Mouse (Mus musculus): ENCODE data around the gene Phf19. TPM values are rescaled to one million over a fixed set of nuclear protein-coding genes. Genes with fewer than 3 reads are reported as not detected.

Phf19 gene
- not detected for polyA plus RNA-seq (2014; fragmentation: Illumina TruSeq; extraction: RNeasy Lipid Tissue Mini Kit (QIAGEN cat#74804); ENCODE audit: low read depth, low replicate concordance)

DNA sequence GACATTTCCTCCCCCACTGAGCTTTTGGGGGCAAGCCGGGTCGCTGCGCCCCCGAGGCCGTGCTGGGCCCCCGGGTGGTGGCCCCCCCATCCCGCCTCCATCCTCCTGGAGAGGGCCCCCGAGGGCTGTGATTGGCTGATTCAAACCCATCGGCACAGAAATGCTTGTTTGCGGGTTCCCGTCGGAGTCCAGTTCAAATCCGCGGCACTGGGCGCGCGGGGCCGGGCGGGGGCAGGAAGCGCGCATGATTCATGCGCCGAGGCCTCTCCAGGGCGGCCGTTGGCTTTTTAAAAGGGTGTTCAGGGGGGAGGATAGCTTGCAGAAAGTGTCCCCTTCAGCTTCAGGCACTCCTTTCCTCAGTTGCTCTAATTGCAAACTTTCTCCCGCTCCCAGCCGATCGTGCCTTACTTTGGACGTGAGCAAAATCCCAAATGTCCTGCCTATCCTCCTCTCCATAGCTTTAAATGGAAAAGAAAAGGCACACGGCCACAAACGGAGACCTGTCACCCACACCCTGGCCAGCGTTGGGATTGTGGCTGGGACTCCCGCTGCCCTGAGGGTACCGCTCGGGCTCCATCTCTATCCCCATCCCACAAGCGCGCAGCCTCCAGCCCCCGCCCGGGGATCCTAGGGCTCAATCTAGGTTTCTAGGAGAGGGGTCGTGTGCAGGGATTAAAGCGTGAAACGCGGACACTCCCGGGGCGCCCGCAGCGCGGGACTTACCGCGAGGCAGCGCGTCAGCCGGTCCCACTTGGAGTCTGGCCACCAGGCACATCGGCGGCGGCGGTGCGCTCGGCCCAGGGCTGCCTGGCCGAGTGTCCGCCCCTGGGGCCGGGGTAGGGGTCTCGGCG is at the start of gene Phf19:
Gene Phf19 (minus strand): TSS at position 809 of the 851 bp plus-strand sequence.

GRCm38 (mm10) chr2:34961481-34962036 is 47.7 kb upstream of the Phf19 start, which contains the start of gene Traf1:
Traf1 (minus strand) TSS chr2:34961772.

GRCm38 (mm10) chr2:34874816-34875345 is 38.9 kb downstream of the Phf19 start, which contains the start of gene Psmd5:
Psmd5 (minus strand) TSS chr2:34874968.

DNA sequence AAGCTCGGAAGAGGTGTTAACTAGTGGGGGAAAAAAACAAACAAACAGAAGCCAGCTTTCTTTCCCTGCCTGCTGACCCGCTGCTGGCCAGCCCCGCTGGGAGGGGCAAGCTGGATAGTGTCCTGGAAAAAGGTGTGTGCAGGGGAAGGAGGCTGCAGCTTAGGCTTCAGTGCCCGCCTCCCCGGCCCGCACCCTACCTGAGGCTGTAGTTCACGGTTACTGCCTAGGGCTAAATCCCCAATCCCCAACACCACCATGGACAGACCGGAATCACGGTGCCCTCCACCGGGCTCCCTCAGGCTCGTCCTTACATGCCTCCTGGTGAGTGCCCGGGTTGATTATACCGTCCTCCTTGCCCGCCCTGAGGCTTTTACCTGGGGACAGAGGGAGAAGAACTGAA is 39.6 kb downstream of the Phf19 start, which contains the start of gene Cutal:
Gene Cutal (plus strand): TSS at position 126 of the 400 bp plus-strand sequence.

Other genes starting within 250 kb of the Phf19 start
- 40.8 TPM for gene Gapvd1, start 158.8 kb downstream of the Phf19 start, polyA plus RNA-seq (2014; fragmentation: Illumina TruSeq; extraction: RNeasy Lipid Tissue Mini Kit (QIAGEN cat#74804); ENCODE audit: low read depth, low replicate concordance)
- gene Hspa5, start 142.1 kb downstream of the Phf19 start, polyA plus RNA-seq (2014; fragmentation: Illumina TruSeq; extraction: RNeasy Lipid Tissue Mini Kit (QIAGEN cat#74804); ENCODE audit: low read depth, low replicate concordance), result 1,091 TPM
- 8.0 TPM for gene Rabepk, start 114.1 kb downstream of the Phf19 start, polyA plus RNA-seq (2014; fragmentation: Illumina TruSeq; extraction: RNeasy Lipid Tissue Mini Kit (QIAGEN cat#74804); ENCODE audit: low read depth, low replicate concordance)
- gene Fbxw2, start 87.7 kb downstream of the Phf19 start, polyA plus RNA-seq (2014; fragmentation: Illumina TruSeq; extraction: RNeasy Lipid Tissue Mini Kit (QIAGEN cat#74804); ENCODE audit: low read depth, low replicate concordance), result 75.5 TPM
- not detected for gene Gm34653, start 81.0 kb downstream of the Phf19 start, polyA plus RNA-seq (2014; fragmentation: Illumina TruSeq; extraction: RNeasy Lipid Tissue Mini Kit (QIAGEN cat#74804); ENCODE audit: low read depth, low replicate concordance)
- 71.4 TPM for gene Cutal, start 39.6 kb downstream of the Phf19 start, polyA plus RNA-seq (2014; fragmentation: Illumina TruSeq; extraction: RNeasy Lipid Tissue Mini Kit (QIAGEN cat#74804); ENCODE audit: low read depth, low replicate concordance)
- gene Psmd5, start 39.1 kb downstream of the Phf19 start, polyA plus RNA-seq (2014; fragmentation: Illumina TruSeq; extraction: RNeasy Lipid Tissue Mini Kit (QIAGEN cat#74804); ENCODE audit: low read depth, low replicate concordance), result 63.2 TPM
- gene Traf1, start 47.7 kb upstream of the Phf19 start, polyA plus RNA-seq (2014; fragmentation: Illumina TruSeq; extraction: RNeasy Lipid Tissue Mini Kit (QIAGEN cat#74804); ENCODE audit: low read depth, low replicate concordance), result 2.5 TPM
- gene Hc, start 147.4 kb upstream of the Phf19 start, polyA plus RNA-seq (2014; fragmentation: Illumina TruSeq; extraction: RNeasy Lipid Tissue Mini Kit (QIAGEN cat#74804); ENCODE audit: low read depth, low replicate concordance), result 0.28 TPM
- 1.7 TPM for gene AI182371, start 187.5 kb upstream of the Phf19 start, polyA plus RNA-seq (2014; fragmentation: Illumina TruSeq; extraction: RNeasy Lipid Tissue Mini Kit (QIAGEN cat#74804); ENCODE audit: low read depth, low replicate concordance)
- gene Cntrl, start 195.5 kb upstream of the Phf19 start, polyA plus RNA-seq (2014; fragmentation: Illumina TruSeq; extraction: RNeasy Lipid Tissue Mini Kit (QIAGEN cat#74804); ENCODE audit: low read depth, low replicate concordance), result 18.8 TPM